Mouse (Mus musculus): ENCODE measurements around the gene Plk3.

Gene Plk3

GRCm38 (mm10) chr4:117117931-117118330 lies 15.8 kb downstream of the Plk3 start:
- DNase-seq = peak; percentile 22

DNA sequence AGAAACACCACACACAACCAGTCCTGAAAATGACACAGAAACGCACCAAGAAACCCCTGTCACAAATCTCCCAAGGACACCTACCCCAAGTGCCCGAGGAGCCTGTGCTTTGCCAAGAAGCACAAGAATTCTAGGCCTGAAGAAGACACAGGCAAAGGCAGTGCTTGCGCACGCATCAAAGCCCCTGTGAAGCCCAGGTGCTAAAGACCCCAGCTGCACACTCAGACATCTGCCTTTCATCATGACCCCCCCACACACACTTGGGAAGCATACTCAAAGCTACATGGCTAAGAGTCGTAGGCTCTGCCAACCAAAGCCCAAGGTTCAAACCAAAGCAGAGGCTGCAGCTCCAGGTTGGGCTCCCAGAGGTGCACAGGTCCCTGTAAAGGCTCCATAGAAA lies 18.2 kb downstream of the Plk3 start:
- DNase-seq = no peak

GRCm38 (mm10) chr4:117113237-117113636 lies 20.5 kb downstream of the Plk3 start:
- DNase-seq = no peak

- DNase-seq = no peak
Measured at GRCm38 (mm10) chr4:117110985-117111384, 22.8 kb downstream of the Plk3 start.

DNA sequence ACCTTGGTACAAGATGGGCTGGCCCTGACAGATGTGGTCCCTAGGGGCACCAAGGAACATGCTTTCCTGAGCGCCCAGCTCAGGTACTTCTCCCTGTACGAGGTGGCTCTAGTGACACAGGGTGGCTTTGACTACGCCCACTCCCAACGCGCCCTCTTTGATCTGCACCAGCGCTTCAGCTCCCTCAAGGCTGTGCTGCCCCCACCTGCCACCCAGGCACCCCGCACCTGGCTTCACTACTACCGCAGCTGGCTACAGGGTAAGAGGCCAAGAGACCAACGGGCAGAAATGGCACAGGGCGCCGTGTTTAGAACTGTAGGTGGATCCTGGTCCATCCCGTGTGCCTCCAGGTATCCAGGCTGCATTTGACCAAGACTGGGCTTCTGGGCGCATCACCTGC lies 23.5 kb downstream of the Plk3 start:
- DNase-seq = no peak

- DNase-seq = no peak
Measured at GRCm38 (mm10) chr4:117109330-117109729, 24.4 kb downstream of the Plk3 start.

DNA sequence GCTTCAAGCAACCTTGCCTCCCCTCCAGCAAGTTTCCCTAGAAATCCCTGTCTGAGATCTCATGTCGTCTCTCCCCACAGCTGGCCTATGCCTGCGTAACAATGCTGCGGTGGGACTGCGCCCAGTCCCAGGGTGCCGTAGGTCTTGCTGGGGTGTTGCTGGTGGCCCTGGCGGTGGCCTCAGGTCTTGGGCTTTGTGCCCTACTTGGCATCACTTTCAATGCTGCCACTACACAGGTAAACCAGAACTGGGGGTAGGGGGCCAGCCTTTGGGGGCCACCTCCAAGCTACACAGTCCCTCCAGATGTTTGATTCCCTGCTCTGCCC lies 25.3 kb downstream of the Plk3 start:
- no peak for DNase-seq

GRCm38 (mm10) chr4:117107813-117108523 lies 25.8 kb downstream of the Plk3 start:
- DNase-seq = no peak

GRCm38 (mm10) chr4:117105127-117105526 lies 28.6 kb downstream of the Plk3 start:
- no peak for DNase-seq

DNA sequence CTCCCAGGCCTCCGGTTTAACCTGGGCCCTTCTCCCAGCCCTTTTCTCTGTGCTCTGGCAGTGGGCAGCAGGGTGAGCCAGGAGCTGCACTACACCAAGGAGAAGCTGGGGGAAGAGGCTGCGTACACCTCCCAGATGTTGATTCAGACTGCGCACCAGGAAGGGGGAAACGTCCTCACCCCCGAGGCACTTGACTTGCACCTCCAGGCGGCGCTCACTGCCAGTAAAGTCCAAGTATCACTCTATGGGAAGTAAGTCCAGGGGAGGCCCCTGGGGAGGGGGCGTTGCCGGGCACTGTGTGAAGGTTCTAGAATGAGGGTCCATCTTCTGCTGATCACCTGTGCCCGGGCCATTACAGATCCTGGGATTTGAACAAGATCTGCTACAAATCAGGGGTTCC lies 29.1 kb downstream of the Plk3 start:
- DNase-seq = no peak

DNA sequence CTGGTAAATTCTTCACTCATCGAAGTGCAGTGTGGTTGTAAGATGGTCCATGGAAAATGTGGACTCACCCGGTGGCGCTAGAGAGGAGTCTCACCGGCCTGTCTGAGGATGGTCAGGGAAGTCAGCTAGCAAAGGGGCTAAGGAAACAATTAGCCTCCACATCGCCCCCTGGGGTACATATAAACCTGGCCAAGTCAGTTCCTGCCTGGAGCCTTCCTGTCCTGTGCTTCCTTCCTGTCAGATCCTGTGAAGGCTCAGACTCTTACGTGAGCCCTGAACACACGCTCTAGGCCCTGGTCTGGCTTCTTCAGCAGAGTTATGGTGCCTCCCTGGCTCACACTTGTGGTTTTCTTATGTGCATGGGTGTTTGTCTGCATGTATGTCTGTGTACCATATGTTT lies 32.5 kb downstream of the Plk3 start:
- DNase-seq = no peak

DNA sequence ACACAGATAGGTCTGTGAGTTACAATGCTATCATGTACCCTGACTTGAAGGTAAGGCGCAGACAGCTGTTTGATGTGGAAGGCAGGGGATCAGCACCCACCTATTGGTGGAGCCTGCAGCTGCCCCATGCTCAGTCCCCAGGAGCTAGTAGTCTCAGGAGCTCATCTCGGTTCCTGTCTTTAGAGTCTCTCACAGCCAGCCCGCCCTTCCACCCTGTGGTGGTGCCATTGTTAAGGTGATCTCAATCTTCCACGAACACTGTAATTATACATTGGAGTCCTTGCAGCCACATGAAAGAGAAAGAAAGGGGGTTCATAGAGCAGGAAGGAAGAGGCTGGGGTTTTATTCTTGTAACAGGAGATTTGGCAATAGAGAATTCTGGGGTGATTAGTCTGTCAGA lies 33.7 kb downstream of the Plk3 start:
- no peak for DNase-seq

GRCm38 (mm10) chr4:117098764-117099036 lies 35.1 kb downstream of the Plk3 start:
- DNase-seq = no peak

GRCm38 (mm10) chr4:117097969-117098763 lies 35.6 kb downstream of the Plk3 start:
- no peak for DNase-seq

- DNase-seq = no peak
Measured at GRCm38 (mm10) chr4:117096666-117097065, 37.1 kb downstream of the Plk3 start.

GRCm38 (mm10) chr4:117095551-117096452 lies 38.0 kb downstream of the Plk3 start, which contains the start of gene Ptch2:
Ptch2 (plus strand) TSS chr4:117096075.
- DNase-seq = peak; percentile 19

DNA sequence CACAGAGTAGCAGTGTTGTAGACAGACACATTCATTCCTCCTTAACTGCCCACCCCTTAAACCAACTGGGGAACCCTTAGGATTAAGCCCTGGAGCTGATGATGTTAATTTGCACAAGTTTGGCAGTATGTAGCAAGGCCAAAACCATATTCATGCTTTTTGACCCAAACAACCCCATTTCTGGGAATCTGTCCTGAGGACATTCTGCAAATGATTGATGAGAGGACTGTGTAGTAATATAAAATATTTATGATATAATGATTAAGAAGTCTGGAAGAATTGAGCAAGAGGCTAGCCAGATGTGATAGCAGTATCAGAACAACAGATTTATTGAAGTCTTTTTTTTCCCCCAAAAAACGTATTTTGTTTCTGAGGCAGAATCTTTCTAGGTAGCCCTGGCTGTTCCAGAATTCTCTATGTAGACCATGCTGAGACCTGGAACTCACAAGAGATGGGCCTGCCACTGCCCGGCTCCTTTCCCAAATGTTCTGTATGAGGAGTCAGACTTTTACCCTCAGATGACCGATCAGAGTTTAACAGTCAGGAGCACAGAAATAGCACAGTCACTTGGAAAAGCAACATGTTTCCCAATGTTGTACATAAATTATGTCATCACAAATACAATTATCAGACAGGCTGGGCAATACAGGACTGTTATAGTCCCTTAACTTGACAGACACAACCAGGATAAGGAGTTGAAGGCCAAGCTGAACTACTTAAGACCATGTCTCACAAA lies 39.0 kb downstream of the Plk3 start:
- DNase-seq = no peak

DNA sequence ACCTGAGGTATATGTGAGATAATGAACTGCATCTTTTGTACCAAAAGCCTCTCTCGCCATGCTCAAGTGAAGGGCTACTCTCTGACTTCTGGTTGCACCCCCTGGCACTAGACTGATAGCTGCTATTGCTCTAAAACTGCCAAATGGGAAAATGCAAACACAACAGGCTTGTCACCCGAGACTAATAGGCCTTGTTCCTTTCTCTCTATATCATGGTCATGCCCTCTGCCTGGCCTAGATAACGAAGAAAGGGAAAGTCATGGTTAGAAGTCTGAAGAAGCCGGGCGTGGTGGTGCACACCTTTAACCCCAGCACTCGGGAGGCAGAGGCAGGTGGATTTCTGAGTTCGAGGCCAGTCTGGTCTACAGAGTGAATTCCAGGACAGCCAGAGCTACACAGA lies 43.2 kb downstream of the Plk3 start:
- DNase-seq = no peak

DNA sequence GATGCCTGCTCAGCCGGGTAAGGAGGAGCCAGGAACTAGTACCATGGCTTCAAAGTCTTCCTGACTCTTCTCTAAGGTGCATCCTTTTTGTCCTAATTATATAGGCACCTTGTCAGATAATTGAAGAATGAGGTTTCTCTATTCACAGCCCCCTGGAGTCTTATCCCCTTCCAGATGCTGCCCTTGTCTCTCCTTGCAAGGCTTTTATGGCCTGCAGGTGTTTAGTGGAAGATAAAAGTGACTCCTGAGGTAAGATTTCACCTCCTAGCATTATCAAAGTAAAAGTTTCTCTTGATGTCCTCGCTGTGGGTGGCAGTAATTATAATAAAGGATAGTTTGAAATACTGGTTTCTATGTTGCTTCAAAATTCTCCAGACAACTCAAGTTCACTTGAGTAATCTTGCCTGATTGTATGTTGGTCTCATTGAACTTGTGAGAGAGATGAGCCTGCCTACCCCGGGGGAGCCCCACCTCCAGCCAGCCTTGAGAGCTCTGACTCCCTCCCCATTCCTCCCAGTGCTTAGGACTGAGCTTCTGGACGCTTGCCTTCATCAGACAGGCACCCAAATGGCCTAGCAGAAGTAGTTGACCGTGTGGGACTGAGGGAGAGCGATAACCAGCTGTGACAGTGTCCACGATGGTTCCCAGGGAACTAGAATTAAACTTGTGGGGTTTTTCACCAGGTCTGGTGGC lies 45.7 kb downstream of the Plk3 start:
- DNase-seq = no peak
